8 mouse cellular contexts compared by ENCODE assay signal in genomic region chr13:51611060-51611459, GRCm38 (mm10). TPM values are rescaled to one million over a fixed set of nuclear protein-coding genes. Genes with fewer than 3 reads are reported as not detected.
DNase-seq lines count a peak whose midpoint lies in the region; ATAC-seq lines count a peak whose summit lies in the region.
"Had no signal": no experiment of that assay in that cellular context is flagged by ENCODE, and none has a peak within 500 bp of the region (broad histone marks: within the 10 kb centered on the region; RNA-seq: fewer than 3 reads in every experiment).

No protein-coding gene starts in this region.

- H3K36me3 ChIP-seq in hindbrain, embryonic 10.5 days = no peaks in the 10 kb centered on the region
- H3K36me3 ChIP-seq in hindbrain, embryonic 13.5 days = no peaks in the 10 kb centered on the region
- H3K36me3 ChIP-seq in embryonic facial prominence, embryonic 12.5 days = no peaks in the 10 kb centered on the region
- no peaks in the 10 kb centered on the region for H3K36me3 ChIP-seq in limb, embryonic 10.5 days

- peak; percentile 9 for DNase-seq in hindbrain, embryonic 10.5 days (ENCODE audit: low spot score)
- peak; percentile 77 for DNase-seq in R1 (ENCODE audit: low read depth, low spot score)
- DNase-seq in limb, embryonic 10.5 days (ENCODE audit: low spot score) = peak; percentile 34
- DNase-seq in ovary, postnatal 14 days (ENCODE audit: low spot score) = no peak
- DNase-seq in testis, postnatal 14 days (ENCODE audit: low spot score) = no peak
- DNase-seq: lung, postnatal 36 days had no signal

- no peaks in the 10 kb centered on the region for H3K9me3 ChIP-seq in hindbrain, embryonic 10.5 days
- no peaks in the 10 kb centered on the region for H3K9me3 ChIP-seq in hindbrain, embryonic 13.5 days
- no peaks in the 10 kb centered on the region for H3K9me3 ChIP-seq in embryonic facial prominence, embryonic 12.5 days
- H3K9me3 ChIP-seq in limb, embryonic 10.5 days (replicated peaks) = no peaks in the 10 kb centered on the region

- no peak overlapping the region for H3K9ac ChIP-seq in hindbrain, embryonic 13.5 days
- H3K9ac ChIP-seq in embryonic facial prominence, embryonic 12.5 days = no peak overlapping the region

- ATAC-seq in hindbrain, embryonic 13.5 days (ENCODE audit: low FRiP score) = no peak
- no peak for ATAC-seq in embryonic facial prominence, embryonic 12.5 days (ENCODE audit: insufficient number of reproducible peaks, insufficient read depth, low FRiP score, low TSS enrichment)

- H3K27me3 ChIP-seq in hindbrain, embryonic 10.5 days (ENCODE audit: insufficient read depth, poor library complexity, severe bottlenecking) = no peaks in the 10 kb centered on the region
- no peaks in the 10 kb centered on the region for H3K27me3 ChIP-seq in hindbrain, embryonic 13.5 days
- H3K27me3 ChIP-seq in embryonic facial prominence, embryonic 12.5 days = no peaks in the 10 kb centered on the region
- H3K27me3 ChIP-seq in limb, embryonic 10.5 days (ENCODE audit: low read depth, poor library complexity, severe bottlenecking) = no peaks in the 10 kb centered on the region

- H3K4me2 ChIP-seq in hindbrain, embryonic 13.5 days = no peak overlapping the region
- H3K4me2 ChIP-seq in embryonic facial prominence, embryonic 12.5 days (replicated peaks) = peak overlapping the region; percentile 26; the same call in 1 of the 2 replicates

- H3K4me3 ChIP-seq in hindbrain, embryonic 10.5 days = no peak overlapping the region
- H3K4me3 ChIP-seq in hindbrain, embryonic 13.5 days = no peak overlapping the region
- H3K4me3 ChIP-seq in embryonic facial prominence, embryonic 12.5 days = no peak overlapping the region
- 0 out of 2 replicates have a peak overlapping the region, but pooled peaks have one; percentile 31 for H3K4me3 ChIP-seq in limb, embryonic 10.5 days

- H3K27ac ChIP-seq in hindbrain, embryonic 10.5 days = no peak overlapping the region
- no peak overlapping the region for H3K27ac ChIP-seq in hindbrain, embryonic 13.5 days
- no peak overlapping the region for H3K27ac ChIP-seq in embryonic facial prominence, embryonic 12.5 days
- peak overlapping the region; percentile 71 for H3K27ac ChIP-seq in limb, embryonic 10.5 days

- H3K4me1 ChIP-seq in hindbrain, embryonic 10.5 days (replicated peaks) = peaks cover 11% of the 10 kb centered on the region; the same call in 1 of the 2 replicates
- peaks cover 5% of the 10 kb centered on the region; the same call in 1 of the 2 replicates for H3K4me1 ChIP-seq in hindbrain, embryonic 13.5 days (replicated peaks)
- peaks cover 7% of the 10 kb centered on the region; the same call in 1 of the 2 replicates for H3K4me1 ChIP-seq in embryonic facial prominence, embryonic 12.5 days
- peaks cover 19% of the 10 kb centered on the region for H3K4me1 ChIP-seq in limb, embryonic 10.5 days

- WGBS in hindbrain, embryonic 10.5 days = 31% methylated on average over 9 of the region's 9 CpGs
- WGBS in hindbrain, embryonic 13.5 days = 37% methylated on average over 9 of the region's 9 CpGs
- 21% methylated on average over 9 of the region's 9 CpGs for WGBS in embryonic facial prominence, embryonic 12.5 days
- 21% methylated on average over 9 of the region's 9 CpGs for WGBS in limb, embryonic 10.5 days

RNA-seq across cellular contexts. Expression of gene Cks2, which starts 34.0 kb away (rescaled TPM):
- polyA plus RNA-seq in hindbrain, embryonic 10.5 days (2016; fragmentation: Nextera tagmentation; extraction: Ambion mirVana) = 329 and 366 TPM in 2 replicates
- polyA plus RNA-seq in hindbrain, embryonic 13.5 days (2015; fragmentation: Nextera tagmentation; extraction: Ambion mirVana) = 76.0 and 78.7 TPM in 2 replicates
- 283 and 304 TPM in 2 replicates for polyA plus RNA-seq in embryonic facial prominence, embryonic 12.5 days (2016; fragmentation: Nextera tagmentation; extraction: Ambion mirVana)
- 393 and 424 TPM in 2 replicates for polyA plus RNA-seq in limb, embryonic 10.5 days (2016; fragmentation: Nextera tagmentation; extraction: Ambion mirVana)

RNA-seq across cellular contexts. Expression of gene Secisbp2, which starts 40.4 kb away (rescaled TPM):
- 27.4 and 31.6 TPM in 2 replicates for polyA plus RNA-seq in hindbrain, embryonic 10.5 days (2016; fragmentation: Nextera tagmentation; extraction: Ambion mirVana)
- 31.9 and 33.1 TPM in 2 replicates for polyA plus RNA-seq in hindbrain, embryonic 13.5 days (2015; fragmentation: Nextera tagmentation; extraction: Ambion mirVana)
- polyA plus RNA-seq in embryonic facial prominence, embryonic 12.5 days (2016; fragmentation: Nextera tagmentation; extraction: Ambion mirVana) = 25.2 and 30.9 TPM in 2 replicates
- polyA plus RNA-seq in limb, embryonic 10.5 days (2016; fragmentation: Nextera tagmentation; extraction: Ambion mirVana) = 25.4 and 27.8 TPM in 2 replicates

RNA-seq across cellular contexts. Expression of gene Shc3, which starts 41.8 kb away (rescaled TPM):
- 1.9 and 3.2 TPM in 2 replicates for polyA plus RNA-seq in hindbrain, embryonic 10.5 days (2016; fragmentation: Nextera tagmentation; extraction: Ambion mirVana)
- 4.1 and 4.2 TPM in 2 replicates for polyA plus RNA-seq in hindbrain, embryonic 13.5 days (2015; fragmentation: Nextera tagmentation; extraction: Ambion mirVana)
- polyA plus RNA-seq in embryonic facial prominence, embryonic 12.5 days (2016; fragmentation: Nextera tagmentation; extraction: Ambion mirVana) = 1.7 and 2.5 TPM in 2 replicates
- 0.11 and 0.14 TPM in 2 replicates for polyA plus RNA-seq in limb, embryonic 10.5 days (2016; fragmentation: Nextera tagmentation; extraction: Ambion mirVana)

Comparison
In these comparisons a context has a peak if more than half of its experiments do, and no peak if none do; other contexts are left out.
1. DNase-seq: peak in hindbrain, embryonic 10.5 days (single experiment), R1 (single experiment) and limb, embryonic 10.5 days (single experiment); none in ovary, postnatal 14 days (single experiment) and testis, postnatal 14 days (single experiment).